Mouse (Mus musculus): Measurements from ENCODE around the gene Wnt5b. TPM values are rescaled to one million over a fixed set of nuclear protein-coding genes. Genes with fewer than 3 reads are reported as not detected.

The Wnt5b gene
- polyA plus RNA-seq, 1 experiment: 1.9 TPM

GRCm38 (mm10) chr6:119429311-119429710 is 114.8 kb downstream of the Wnt5b start:
- no peak for TF ChIP-seq POLR2A (IDR thresholded peaks at IDR 0.05; ENCODE audit: extremely low read depth, insufficient read depth, low read length)
- TF ChIP-seq CTCF (IDR thresholded peaks at IDR 0.05; ENCODE audit: extremely low read depth, insufficient read depth, low read length): no peak
- no peaks in the 10 kb centered on the region for H3K4me1 ChIP-seq (ENCODE audit: control insufficient read depth, insufficient read depth, low read length)

GRCm38 (mm10) chr6:119428611-119429010 is 115.5 kb downstream of the Wnt5b start:
- H3K27ac ChIP-seq (ENCODE audit: insufficient read depth, low read length): no peak overlapping the region
- H3K4me1 ChIP-seq (ENCODE audit: control insufficient read depth, insufficient read depth, low read length): no peaks in the 10 kb centered on the region
- no peak for TF ChIP-seq CTCF (IDR thresholded peaks at IDR 0.05; ENCODE audit: extremely low read depth, insufficient read depth, low read length)
- no peak for TF ChIP-seq POLR2A (IDR thresholded peaks at IDR 0.05; ENCODE audit: extremely low read depth, insufficient read depth, low read length)
- H3K4me3 ChIP-seq (ENCODE audit: insufficient read depth, low read length): no peak overlapping the region

More at GRCm38 (mm10) chr6:119429311-119429710, 114.8 kb downstream of the Wnt5b start:
- no peak overlapping the region for H3K4me3 ChIP-seq (ENCODE audit: insufficient read depth, low read length)
- H3K27ac ChIP-seq (ENCODE audit: insufficient read depth, low read length): no peak overlapping the region

- Histone ChIP-seq H3K27ac (ENCODE audit: insufficient read depth, low read length) (no peak overlapping the region), H3K4me1 (ENCODE audit: control insufficient read depth, insufficient read depth, low read length) (no peaks in the 10 kb centered on the region; the same call in 1 of the 2 replicates), H3K4me3 (ENCODE audit: insufficient read depth, low read length) (no peak overlapping the region)
- no peak for TF ChIP-seq POLR2A (IDR thresholded peaks at IDR 0.05; ENCODE audit: extremely low read depth, insufficient read depth, low read length)
- no peak for TF ChIP-seq CTCF (IDR thresholded peaks at IDR 0.05; ENCODE audit: extremely low read depth, insufficient read depth, low read length)
Observed at GRCm38 (mm10) chr6:119421001-119421400, 123.1 kb downstream of the Wnt5b start.

- H3K4me1 ChIP-seq (ENCODE audit: control insufficient read depth, insufficient read depth, low read length): no peaks in the 10 kb centered on the region; the same call in 1 of the 2 replicates
- no peak overlapping the region for H3K4me3 ChIP-seq (ENCODE audit: insufficient read depth, low read length)
- no peak for TF ChIP-seq CTCF (IDR thresholded peaks at IDR 0.05; ENCODE audit: extremely low read depth, insufficient read depth, low read length)
- TF ChIP-seq POLR2A (IDR thresholded peaks at IDR 0.05; ENCODE audit: extremely low read depth, insufficient read depth, low read length): no peak
- H3K27ac ChIP-seq (ENCODE audit: insufficient read depth, low read length): no peak overlapping the region
Observed at GRCm38 (mm10) chr6:119420357-119420756, 123.8 kb downstream of the Wnt5b start.

- Histone ChIP-seq H3K4me3 (ENCODE audit: insufficient read depth, low read length) (no peak overlapping the region), H3K27ac (ENCODE audit: insufficient read depth, low read length) (peak overlapping the region; percentile 62), H3K4me1 (ENCODE audit: control insufficient read depth, insufficient read depth, low read length) (no peaks in the 10 kb centered on the region; the same call in 1 of the 2 replicates)
- TF ChIP-seq POLR2A (IDR thresholded peaks at IDR 0.05; ENCODE audit: extremely low read depth, insufficient read depth, low read length): no peak
- TF ChIP-seq CTCF (IDR thresholded peaks at IDR 0.05; ENCODE audit: extremely low read depth, insufficient read depth, low read length): no peak
Observed at GRCm38 (mm10) chr6:119419412-119419811, 124.7 kb downstream of the Wnt5b start.

GRCm38 (mm10) chr6:119418392-119419251 is 125.5 kb downstream of the Wnt5b start:
- TF ChIP-seq CTCF (IDR thresholded peaks at IDR 0.05; ENCODE audit: extremely low read depth, insufficient read depth, low read length): no peak
- no peak for TF ChIP-seq POLR2A (IDR thresholded peaks at IDR 0.05; ENCODE audit: extremely low read depth, insufficient read depth, low read length)
- Histone ChIP-seq H3K4me1 (ENCODE audit: control insufficient read depth, insufficient read depth, low read length) (no peaks in the 10 kb centered on the region; the same call in 1 of the 2 replicates), H3K27ac (ENCODE audit: insufficient read depth, low read length) (peak overlapping the region; percentile 11; the same call in 1 of the 2 replicates), H3K4me3 (ENCODE audit: insufficient read depth, low read length) (no peak overlapping the region)

- Histone ChIP-seq H3K4me1 (ENCODE audit: control insufficient read depth, insufficient read depth, low read length) (no peaks in the 10 kb centered on the region; the same call in 1 of the 2 replicates), H3K27ac (ENCODE audit: insufficient read depth, low read length) (peak overlapping the region; percentile 79), H3K4me3 (ENCODE audit: insufficient read depth, low read length) (0 out of 2 replicates have a peak overlapping the region, but pooled peaks have one; percentile 0)
- TF ChIP-seq CTCF (IDR thresholded peaks at IDR 0.05; ENCODE audit: extremely low read depth, insufficient read depth, low read length) (no peak), POLR2A (IDR thresholded peaks at IDR 0.05; ENCODE audit: extremely low read depth, insufficient read depth, low read length) (no peak)
Observed at GRCm38 (mm10) chr6:119417821-119418220, 126.3 kb downstream of the Wnt5b start.

- TF ChIP-seq POLR2A (IDR thresholded peaks at IDR 0.05; ENCODE audit: extremely low read depth, insufficient read depth, low read length) (0 out of 2 replicates have a peak, but pooled peaks have one; percentile 24), CTCF (IDR thresholded peaks at IDR 0.05; ENCODE audit: extremely low read depth, insufficient read depth, low read length) (no peak)
- peak within 1 kb of the TSS; percentile 0; the same call in 1 of the 2 replicates for H3K4me3 ChIP-seq (ENCODE audit: insufficient read depth, low read length)
- H3K27ac ChIP-seq (ENCODE audit: insufficient read depth, low read length): peak within 1 kb of the TSS; percentile 79
- no peaks in the 10 kb centered on the region; the same call in 1 of the 2 replicates for H3K4me1 ChIP-seq (ENCODE audit: control insufficient read depth, insufficient read depth, low read length)
Observed at GRCm38 (mm10) chr6:119417354-119417753, 126.8 kb downstream of the Wnt5b start, which contains the start of gene Adipor2. TSS of gene Adipor2 (minus strand) at chr6:119417704.

- H3K4me3 ChIP-seq (ENCODE audit: insufficient read depth, low read length): 0 out of 2 replicates have a peak overlapping the region, but pooled peaks have one; percentile 0
- 0 out of 2 replicates have a peak overlapping the region, but pooled peaks have one; percentile 45 for H3K27ac ChIP-seq (ENCODE audit: insufficient read depth, low read length)
- no peak for TF ChIP-seq POLR2A (IDR thresholded peaks at IDR 0.05; ENCODE audit: extremely low read depth, insufficient read depth, low read length)
- TF ChIP-seq CTCF (IDR thresholded peaks at IDR 0.05; ENCODE audit: extremely low read depth, insufficient read depth, low read length): no peak
- no peaks in the 10 kb centered on the region; the same call in 1 of the 2 replicates for H3K4me1 ChIP-seq (ENCODE audit: control insufficient read depth, insufficient read depth, low read length)
Observed at GRCm38 (mm10) chr6:119416643-119417042, 127.5 kb downstream of the Wnt5b start.
